Mouse (Mus musculus) testis, postnatal 10 days (tissue): Measurements from ENCODE around the gene Tnxb.

Experiments
- DNase-seq: peaks from one replicate; pipeline ENCODE4 v3.0.0; 2021; ENCODE audit warnings: low spot score

Tnxb gene

GRCm38 (mm10) chr17:34670235-34670634, at the start of gene Tnxb:
Gene Tnxb, plus strand, starts transcription at chr17:34670535.
- DNase-seq, result no peak

GRCm38 (mm10) chr17:34621006-34621405, 49.3 kb upstream of the Tnxb start:
- DNase-seq, result no peak

GRCm38 (mm10) chr17:34623161-34623560, 47.2 kb upstream of the Tnxb start:
- no peak for DNase-seq

- no peak for DNase-seq
Observed at GRCm38 (mm10) chr17:34624981-34625380, 45.4 kb upstream of the Tnxb start.

GRCm38 (mm10) chr17:34626062-34626772, 44.1 kb upstream of the Tnxb start:
- DNase-seq, result peak; percentile 46

GRCm38 (mm10) chr17:34626773-34627092, 43.6 kb upstream of the Tnxb start:
- DNase-seq, result peak; percentile 55

GRCm38 (mm10) chr17:34627093-34627942, 43.0 kb upstream of the Tnxb start:
- peak; percentile 92 for DNase-seq

- DNase-seq, result peak; percentile 73
Observed at GRCm38 (mm10) chr17:34627943-34628643, 42.2 kb upstream of the Tnxb start, which contains the start of gene Ppt2. Gene Ppt2, minus strand, starts transcription at chr17:34628510.

- no peak for DNase-seq
Observed at GRCm38 (mm10) chr17:34628644-34628967, 41.7 kb upstream of the Tnxb start.

GRCm38 (mm10) chr17:34629221-34629751, 41.0 kb upstream of the Tnxb start, which contains the start of gene Prrt1:
Gene Prrt1, plus strand, starts transcription at chr17:34629533.
- DNase-seq, result no peak

GRCm38 (mm10) chr17:34629796-34630603, 40.3 kb upstream of the Tnxb start:
- no peak for DNase-seq

GRCm38 (mm10) chr17:34630761-34631301, 39.5 kb upstream of the Tnxb start:
- peak; percentile 66 for DNase-seq

- no peak for DNase-seq
Observed at GRCm38 (mm10) chr17:34631647-34632046, 38.7 kb upstream of the Tnxb start.

- peak; percentile 89 for DNase-seq
Observed at GRCm38 (mm10) chr17:34632261-34632691, 38.1 kb upstream of the Tnxb start.

- DNase-seq, result no peak
Observed at GRCm38 (mm10) chr17:34635671-34636070, 34.7 kb upstream of the Tnxb start.

- DNase-seq, result no peak
Observed at GRCm38 (mm10) chr17:34637459-34637858, 32.9 kb upstream of the Tnxb start.

GRCm38 (mm10) chr17:34639461-34640255, 30.7 kb upstream of the Tnxb start:
- DNase-seq, result no peak

- no peak for DNase-seq
Observed at GRCm38 (mm10) chr17:34640778-34641601, 29.3 kb upstream of the Tnxb start.

- DNase-seq, result no peak
Observed at GRCm38 (mm10) chr17:34641945-34642344, 28.4 kb upstream of the Tnxb start.

- no peak for DNase-seq
Observed at GRCm38 (mm10) chr17:34643379-34643778, 27.0 kb upstream of the Tnxb start.
